Mouse (Mus musculus): ENCODE measurements around the gene Tmem87b. TPM values are rescaled to one million over a fixed set of nuclear protein-coding genes. Genes with fewer than 3 reads are reported as not detected.

Gene Tmem87b
- total RNA-seq, 2 experiments from 2014 or later: 32.0 to 33.4 TPM

- no peak for DNase-seq
- intact Hi-C loops (cut with DNase I): no loop called here
Observed at GRCm38 (mm10) chr2:128875526-128875925, 57.6 kb downstream of the Tmem87b start.

- intact Hi-C loops (cut with DNase I): no loop called here
- DNase-seq: peak; percentile 7
Observed at GRCm38 (mm10) chr2:128881236-128881635, 63.3 kb downstream of the Tmem87b start.

GRCm38 (mm10) chr2:128885225-128885811, 67.4 kb downstream of the Tmem87b start:
- intact Hi-C loops (cut with DNase I): no loop called here
- DNase-seq: no peak

- no peak for DNase-seq
- intact Hi-C loops (cut with DNase I): no loop called here
Observed at GRCm38 (mm10) chr2:128887866-128888550, 70.1 kb downstream of the Tmem87b start.

GRCm38 (mm10) chr2:128890661-128891335, 72.9 kb downstream of the Tmem87b start:
- no peak for DNase-seq
- intact Hi-C loops (cut with DNase I): no loop called here

- intact Hi-C loops (cut with DNase I): no loop called here
Observed at GRCm38 (mm10) chr2:128892180-128892721, 74.3 kb downstream of the Tmem87b start.

GRCm38 (mm10) chr2:128902843-128903242, 84.9 kb downstream of the Tmem87b start:
- no peak for DNase-seq
- intact Hi-C loops (cut with DNase I): no loop called here

More at GRCm38 (mm10) chr2:128892180-128892721, 74.3 kb downstream of the Tmem87b start:
- DNase-seq: peak; percentile 6

- intact Hi-C loops (cut with DNase I): no loop called here
- DNase-seq: no peak
Observed at GRCm38 (mm10) chr2:128903661-128904060, 85.7 kb downstream of the Tmem87b start.

Other genes starting within 250 kb of the Tmem87b start
- not detected for gene Spdye4c, start 226.9 kb upstream of the Tmem87b start, total RNA-seq (2021)
- 100 to 1,000 TPM in 1 of 2 experiments, 10 to 100 TPM in 1; 94.2 to 102 TPM for gene Anapc1, start 130.7 kb upstream of the Tmem87b start, total RNA-seq (2021)
- 1 to 10 TPM; 3.8 to 4.0 TPM for gene Mertk, start 119.2 kb upstream of the Tmem87b start, total RNA-seq (2021)
- 1 to 10 TPM; 3.3 to 4.4 TPM for gene Fbln7, start 44.9 kb downstream of the Tmem87b start, total RNA-seq (2021)
- gene Zc3h8, start 126.0 kb downstream of the Tmem87b start, total RNA-seq (2021): 10 to 100 TPM in 1 of 2 experiments, 1 to 10 TPM in 1; 9.0 to 10.3 TPM
- 10 to 100 TPM; 14.8 to 15.4 TPM for gene Zc3h6, start 149.3 kb downstream of the Tmem87b start, total RNA-seq (2021)
- gene Gm10762, start 149.6 kb downstream of the Tmem87b start, total RNA-seq (2021): 10 to 100 TPM; 13.8 to 15.5 TPM
- under 1 TPM; 0.18 to 0.36 TPM for gene Vinac1, start 230.1 kb downstream of the Tmem87b start, total RNA-seq (2021)
- 10 to 100 TPM; 90.0 to 95.0 TPM for gene Ttl, start 247.8 kb downstream of the Tmem87b start, total RNA-seq (2021)

Data from left cerebral cortex, postnatal 4 days (tissue).